Mouse (Mus musculus): Measurements from ENCODE around the gene Pde2a. TPM values are rescaled to one million over a fixed set of nuclear protein-coding genes. Genes with fewer than 3 reads are reported as not detected.
A peak's percentile ranks its signal among the peaks of the same experiment; 100 is the strongest.

Pde2a gene
- total RNA-seq, 1 experiment from 2014 or later, result 169 TPM

GRCm38 (mm10) chr7:101472598-101473558 lies 51.4 kb downstream of the Pde2a start:
- no peak for DNase-seq

- DNase-seq, result no peak
Measured at GRCm38 (mm10) chr7:101474399-101474811, 52.9 kb downstream of the Pde2a start.

GRCm38 (mm10) chr7:101476028-101476427 lies 54.5 kb downstream of the Pde2a start:
- DNase-seq, result no peak

- no peak for DNase-seq
Measured at GRCm38 (mm10) chr7:101476493-101476892, 55.0 kb downstream of the Pde2a start.

- no peak for DNase-seq
Measured at GRCm38 (mm10) chr7:101477200-101477599, 55.7 kb downstream of the Pde2a start.

GRCm38 (mm10) chr7:101478099-101478498 lies 56.6 kb downstream of the Pde2a start:
- no peak for DNase-seq

- DNase-seq, result no peak
Measured at GRCm38 (mm10) chr7:101479841-101480240, 58.4 kb downstream of the Pde2a start.

GRCm38 (mm10) chr7:101480671-101481070 lies 59.2 kb downstream of the Pde2a start:
- DNase-seq, result no peak

GRCm38 (mm10) chr7:101481872-101482498 lies 60.5 kb downstream of the Pde2a start:
- peak; percentile 56 for DNase-seq

GRCm38 (mm10) chr7:101482499-101483081 lies 61.1 kb downstream of the Pde2a start:
- DNase-seq, result no peak

GRCm38 (mm10) chr7:101483498-101484115 lies 62.1 kb downstream of the Pde2a start:
- no peak for DNase-seq

GRCm38 (mm10) chr7:101487102-101487501 lies 65.6 kb downstream of the Pde2a start:
- DNase-seq, result no peak

GRCm38 (mm10) chr7:101490952-101491351 lies 69.5 kb downstream of the Pde2a start:
- no peak for DNase-seq

GRCm38 (mm10) chr7:101498385-101498784 lies 76.9 kb downstream of the Pde2a start:
- DNase-seq, result no peak

- DNase-seq, result no peak
Measured at GRCm38 (mm10) chr7:101499251-101499650, 77.8 kb downstream of the Pde2a start.

GRCm38 (mm10) chr7:101499701-101500100 lies 78.2 kb downstream of the Pde2a start:
- no peak for DNase-seq

- DNase-seq, result no peak
Measured at GRCm38 (mm10) chr7:101501236-101501635, 79.7 kb downstream of the Pde2a start.

- no peak for DNase-seq
Measured at GRCm38 (mm10) chr7:101501675-101502074, 80.2 kb downstream of the Pde2a start.

- DNase-seq, result peak; percentile 57
Measured at GRCm38 (mm10) chr7:101503351-101503750, 81.9 kb downstream of the Pde2a start.

GRCm38 (mm10) chr7:101503803-101504202 lies 82.3 kb downstream of the Pde2a start:
- DNase-seq, result no peak

GRCm38 (mm10) chr7:101504507-101504906 lies 83.0 kb downstream of the Pde2a start:
- DNase-seq, result peak; percentile 39

GRCm38 (mm10) chr7:101509212-101509611 lies 87.7 kb downstream of the Pde2a start:
- peak; percentile 41 for DNase-seq

- peak; percentile 33 for DNase-seq
Measured at GRCm38 (mm10) chr7:101513655-101514054, 92.2 kb downstream of the Pde2a start.
